Mouse (Mus musculus) kidney, embryonic 15.5 days (tissue): ENCODE measurements around the gene Armc10. TPM values are rescaled to one million over a fixed set of nuclear protein-coding genes. Genes with fewer than 3 reads are reported as not detected.
"Not testable (repeated sequence)": the region's sequence is repeated elsewhere in the genome, so short reads cannot be mapped to it uniquely, and the experiment has no call there.

Experiments used
- ATAC-seq: fragments of 200-750 bp; cut with Nextera tagmentation; replicated peaks from 2 replicates; pipeline ENCODE4 v1.8.0; 2017; ENCODE audit warnings: moderate TSS enrichment; ENCODE audit not compliant: low FRiP score
- H3K27ac ChIP-seq: fragments of 300-500 bp; sonication (generic); 2 replicates; pipeline ENCODE4 v1.5.1; 2015; ENCODE audit warnings: mild to moderate bottlenecking, inconsistent platforms
- H3K27me3 ChIP-seq: fragments of 300-500 bp; sonication (generic); 2 replicates; pipeline ENCODE4 v1.6.1; 2015; ENCODE audit warnings: inconsistent platforms
- H3K36me3 ChIP-seq: fragments of 300-500 bp; sonication (generic); 2 replicates; pipeline ENCODE4 v1.6.1; 2015; ENCODE audit warnings: inconsistent platforms
- H3K4me1 ChIP-seq: fragments of 300-500 bp; sonication (generic); 2 replicates; pipeline ENCODE4 v1.6.1; 2015; ENCODE audit warnings: inconsistent platforms
- H3K4me2 ChIP-seq: fragments of 300-500 bp; sonication (generic); 2 replicates; pipeline ENCODE4 v1.6.1; 2015; ENCODE audit warnings: moderate library complexity, mild to moderate bottlenecking, inconsistent platforms
- H3K4me3 ChIP-seq: fragments of 300-500 bp; sonication (generic); replicated peaks from 2 replicates; pipeline ENCODE4 v1.5.1; 2015; ENCODE audit warnings: mild to moderate bottlenecking, inconsistent platforms
- H3K9ac ChIP-seq: fragments of 300-500 bp; sonication (generic); 2 replicates; pipeline ENCODE4 v1.6.1; 2015; ENCODE audit warnings: mild to moderate bottlenecking, inconsistent platforms
- H3K9me3 ChIP-seq: fragments of 300-500 bp; sonication (generic); replicated peaks from 2 replicates; pipeline ENCODE4 v1.6.1; 2016; ENCODE audit warnings: inconsistent platforms
- WGBS: fragments of 180-500 bp; shearing (Covaris S2); methylation state at CpG from one replicate; pipeline ENCODE4 v1.1.7; 2015; ENCODE audit warnings: mixed read lengths; 5-methylcytosine and 5-hydroxymethylcytosine counted together
- polyA plus RNA-seq: library from polyadenylated mRNA; unstranded; fragments of >200 nt; fragmentation: Nextera tagmentation; extraction: Ambion mirVana; gene quantifications from 2 replicates; pipeline ENCODE4 v1.2.1, GENCODE M21; 2015

The Armc10 gene
- 50.8 and 52.5 TPM in 2 replicates for polyA plus RNA-seq

- H3K4me1 ChIP-seq, result peaks cover 11% of the 10 kb centered on the region
- peak within 1 kb of the TSS; percentile 80 for H3K4me2 ChIP-seq
- no peaks in the 10 kb centered on the region for H3K9me3 ChIP-seq
- peaks cover 27% of the 10 kb centered on the region for H3K36me3 ChIP-seq
- ATAC-seq, result peak; percentile 98
- WGBS, result under 1% methylated on average over 40 of the region's 40 CpGs
- H3K9ac ChIP-seq, result peak within 1 kb of the TSS; percentile 86
- 0 out of 2 replicates have a peak, but pooled peaks cover 12% of the 10 kb centered on the region for H3K27me3 ChIP-seq
- H3K27ac ChIP-seq, result peak within 1 kb of the TSS; percentile 95
- peak within 1 kb of the TSS; percentile 91 for H3K4me3 ChIP-seq
These were observed at the start of gene Armc10, which contains the start of gene Fbxl13 for GRCm38 (mm10) chr5:21645439-21646132. Gene Armc10, plus strand, starts transcription at chr5:21645813. Gene Fbxl13, minus strand, starts transcription at chr5:21645634.

- 64% methylated on average over 2 of the region's 2 CpGs for WGBS
- not testable (repeated sequence) for H3K36me3 ChIP-seq, H3K4me1 ChIP-seq
These were observed 46.1 kb upstream of the Armc10 start for GRCm38 (mm10) chr5:21599536-21599935.

GRCm38 (mm10) chr5:21599961-21600360, 45.7 kb upstream of the Armc10 start:
- Histone ChIP-seq H3K36me3 (no peaks in the 10 kb centered on the region), H3K27ac (no peak overlapping the region), H3K9ac (no peak overlapping the region), H3K9me3 (no peaks in the 10 kb centered on the region), H3K4me2 (no peak overlapping the region), H3K27me3 (no peaks in the 10 kb centered on the region), H3K4me1 (no peaks in the 10 kb centered on the region), H3K4me3 (no peak overlapping the region)
- no peak for ATAC-seq
- 90% methylated on average over 4 of the region's 4 CpGs for WGBS

More at GRCm38 (mm10) chr5:21599536-21599935, 46.1 kb upstream of the Armc10 start:
- not testable (repeated sequence) for H3K27me3 ChIP-seq, H3K4me2 ChIP-seq, H3K27ac ChIP-seq, H3K4me3 ChIP-seq, H3K9me3 ChIP-seq, ATAC-seq, H3K9ac ChIP-seq

GRCm38 (mm10) chr5:21605936-21606335, 39.7 kb upstream of the Armc10 start:
- no peaks in the 10 kb centered on the region for H3K36me3 ChIP-seq
- H3K27ac ChIP-seq, result no peak overlapping the region
- H3K4me3 ChIP-seq, result no peak overlapping the region
- no peak overlapping the region for H3K4me2 ChIP-seq
- 66% methylated on average over 6 of the region's 6 CpGs for WGBS
- H3K9ac ChIP-seq, result no peak overlapping the region
- no peaks in the 10 kb centered on the region for H3K9me3 ChIP-seq
- H3K27me3 ChIP-seq, result no peaks in the 10 kb centered on the region
- 0 out of 2 replicates have a peak, but pooled peaks cover 6% of the 10 kb centered on the region for H3K4me1 ChIP-seq
- ATAC-seq, result no peak

- Histone ChIP-seq H3K9ac (no peak overlapping the region), H3K4me1 (0 out of 2 replicates have a peak, but pooled peaks cover 6% of the 10 kb centered on the region), H3K9me3 (no peaks in the 10 kb centered on the region), H3K36me3 (no peaks in the 10 kb centered on the region), H3K4me2 (no peak overlapping the region), H3K4me3 (no peak overlapping the region), H3K27ac (no peak overlapping the region), H3K27me3 (no peaks in the 10 kb centered on the region)
- ATAC-seq, result peak; percentile 36; the same call in 1 of the 2 replicates
- WGBS, result 37% methylated on average over 12 of the region's 12 CpGs
These were observed 37.0 kb upstream of the Armc10 start for GRCm38 (mm10) chr5:21608311-21609304.

- no peak overlapping the region for H3K4me2 ChIP-seq
- H3K9me3 ChIP-seq, result no peaks in the 10 kb centered on the region
- no peaks in the 10 kb centered on the region for H3K36me3 ChIP-seq
- no peak overlapping the region for H3K27ac ChIP-seq
- no peak for ATAC-seq
- no peak overlapping the region for H3K4me3 ChIP-seq
- 69% methylated on average over 3 of the region's 3 CpGs for WGBS
- no peaks in the 10 kb centered on the region for H3K27me3 ChIP-seq
- H3K9ac ChIP-seq, result no peak overlapping the region
- 0 out of 2 replicates have a peak, but pooled peaks cover 6% of the 10 kb centered on the region for H3K4me1 ChIP-seq
These were observed 34.6 kb upstream of the Armc10 start for GRCm38 (mm10) chr5:21610996-21611395.

- H3K27ac ChIP-seq, H3K9me3 ChIP-seq, H3K4me1 ChIP-seq, H3K27me3 ChIP-seq, H3K36me3 ChIP-seq, H3K4me2 ChIP-seq, H3K9ac ChIP-seq, H3K4me3 ChIP-seq, ATAC-seq: not testable (repeated sequence)
- 98% methylated on average over 11 of the region's 11 CpGs for WGBS
These were observed 31.3 kb upstream of the Armc10 start for GRCm38 (mm10) chr5:21614299-21614698.

GRCm38 (mm10) chr5:21616450-21617009, 29.1 kb upstream of the Armc10 start:
- Histone ChIP-seq H3K27ac (no peak overlapping the region), H3K27me3 (no peaks in the 10 kb centered on the region), H3K9ac (no peak overlapping the region), H3K9me3 (no peaks in the 10 kb centered on the region), H3K4me1 (no peaks in the 10 kb centered on the region), H3K36me3 (no peaks in the 10 kb centered on the region), H3K4me2 (no peak overlapping the region), H3K4me3 (no peak overlapping the region)
- 80% methylated on average over 3 of the region's 3 CpGs for WGBS
- no peak for ATAC-seq

- no peaks in the 10 kb centered on the region for H3K36me3 ChIP-seq
- no peak overlapping the region for H3K9ac ChIP-seq
- no peak overlapping the region for H3K4me3 ChIP-seq
- no peaks in the 10 kb centered on the region for H3K4me1 ChIP-seq
- ATAC-seq, result no peak
- no peaks in the 10 kb centered on the region for H3K9me3 ChIP-seq
- no peak overlapping the region for H3K4me2 ChIP-seq
- no peaks in the 10 kb centered on the region for H3K27me3 ChIP-seq
- no peak overlapping the region for H3K27ac ChIP-seq
These were observed 19.7 kb upstream of the Armc10 start for GRCm38 (mm10) chr5:21625916-21626315.

GRCm38 (mm10) chr5:21640961-21641360, 4.7 kb upstream of the Armc10 start:
- no peaks in the 10 kb centered on the region for H3K9me3 ChIP-seq
- 2% methylated on average over 1 of the region's 1 CpGs for WGBS
- H3K4me3 ChIP-seq, result no peak overlapping the region
- no peak for ATAC-seq
- no peak overlapping the region for H3K9ac ChIP-seq
- H3K4me1 ChIP-seq, result no peaks in the 10 kb centered on the region
- no peak overlapping the region for H3K4me2 ChIP-seq
- H3K27ac ChIP-seq, result no peak overlapping the region
- no peaks in the 10 kb centered on the region for H3K36me3 ChIP-seq
- H3K27me3 ChIP-seq, result 0 out of 2 replicates have a peak, but pooled peaks cover 15% of the 10 kb centered on the region

GRCm38 (mm10) chr5:21643606-21644005, 2.0 kb upstream of the Armc10 start:
- H3K4me3 ChIP-seq, result no peak overlapping the region
- no peak overlapping the region for H3K9ac ChIP-seq
- WGBS, result 41% methylated on average over 1 of the region's 1 CpGs
- H3K27ac ChIP-seq, result no peak overlapping the region
- no peaks in the 10 kb centered on the region for H3K9me3 ChIP-seq
- peaks cover 11% of the 10 kb centered on the region for H3K4me1 ChIP-seq
- 0 out of 2 replicates have a peak, but pooled peaks cover 13% of the 10 kb centered on the region for H3K27me3 ChIP-seq
- ATAC-seq, result no peak
- no peak overlapping the region for H3K4me2 ChIP-seq
- H3K36me3 ChIP-seq, result peaks cover 7% of the 10 kb centered on the region
